Mouse (Mus musculus): ENCODE results near the gene D430042O09Rik. TPM values are rescaled to one million over a fixed set of nuclear protein-coding genes. Genes with fewer than 3 reads are reported as not detected.

Gene D430042O09Rik
- polyA plus RNA-seq, 1 experiment = 3.7 TPM

DNA sequence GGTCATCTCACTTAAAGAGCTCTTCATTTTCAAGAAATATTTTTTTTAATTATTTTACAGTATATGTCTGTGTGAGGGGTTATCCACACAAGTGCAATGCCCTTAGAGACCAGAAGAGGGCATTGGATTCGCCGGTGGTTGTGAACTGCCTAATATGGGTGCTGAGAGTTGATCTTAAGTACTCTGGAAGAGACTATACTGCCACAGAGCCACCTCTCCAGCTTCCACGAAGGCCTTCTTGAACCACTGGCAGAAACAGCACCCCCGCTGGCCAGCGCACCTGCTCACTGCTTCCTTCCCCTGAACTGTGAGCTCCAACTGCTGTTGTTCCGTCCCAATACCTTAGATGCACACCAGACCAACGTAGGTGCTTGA, 39.6 kb downstream of the D430042O09Rik start:
- TF ChIP-seq USF1 (IDR thresholded peaks at IDR 0.05; ENCODE audit: low read depth) = no peak
- no peak for TF ChIP-seq FOSL1 (IDR thresholded peaks at IDR 0.05; ENCODE audit: insufficient read depth, low read length, poor library complexity, severe bottlenecking)
- TF ChIP-seq CTCF (IDR thresholded peaks at IDR 0.05; ENCODE audit: control insufficient read depth, insufficient read depth, insufficient read length) = no peak
- no peaks in the 10 kb centered on the region for H3K79me2 ChIP-seq (ENCODE audit: control insufficient read depth, insufficient read depth)
- no peak overlapping the region for H3K4me3 ChIP-seq (ENCODE audit: insufficient read depth, poor library complexity, severe bottlenecking)
- H3K79me3 ChIP-seq (ENCODE audit: low read depth) = no peaks in the 10 kb centered on the region
- no peak overlapping the region for H3ac ChIP-seq (ENCODE audit: control insufficient read depth, insufficient read length, low read depth)
- no peaks in the 10 kb centered on the region for H3K36me3 ChIP-seq (ENCODE audit: control insufficient read depth, insufficient read depth)
- no peaks in the 10 kb centered on the region for H3K27me3 ChIP-seq (ENCODE audit: control insufficient read depth, insufficient read depth, insufficient read length)

DNA sequence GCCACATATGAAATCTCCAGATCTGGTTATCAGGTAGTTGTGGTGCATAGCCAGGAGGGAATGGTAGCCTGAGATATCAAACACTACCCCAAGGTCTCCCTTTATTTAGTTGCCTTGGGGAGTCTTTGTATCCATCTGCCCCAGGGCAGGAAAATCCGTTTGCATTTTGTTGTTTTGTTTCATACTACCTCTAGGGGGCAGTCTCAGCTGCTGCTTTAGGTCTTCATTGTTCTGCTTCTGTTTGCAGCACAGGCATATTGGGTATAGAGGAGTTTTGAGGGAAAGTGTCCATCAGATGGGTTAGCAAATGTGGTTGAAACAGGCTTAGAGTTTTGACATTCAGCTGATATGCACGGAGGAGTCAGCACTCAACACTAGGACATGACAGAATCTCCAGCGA, 40.5 kb downstream of the D430042O09Rik start:
- H3K79me3 ChIP-seq (ENCODE audit: low read depth) = no peaks in the 10 kb centered on the region
- no peaks in the 10 kb centered on the region for H3K36me3 ChIP-seq (ENCODE audit: control insufficient read depth, insufficient read depth)
- H3K79me2 ChIP-seq (ENCODE audit: control insufficient read depth, insufficient read depth) = no peaks in the 10 kb centered on the region
- TF ChIP-seq CEBPB (IDR thresholded peaks at IDR 0.05; ENCODE audit: low read depth) (no peak), FOSL1 (IDR thresholded peaks at IDR 0.05; ENCODE audit: insufficient read depth, low read length, poor library complexity, severe bottlenecking) (no peak), MYOG (IDR thresholded peaks at IDR 0.05; ENCODE audit: control insufficient read depth, extremely low read depth, insufficient read length) (no peak), CTCF (IDR thresholded peaks at IDR 0.05; ENCODE audit: control insufficient read depth, insufficient read depth, insufficient read length) (no peak), MYOD1 (IDR thresholded peaks at IDR 0.05; ENCODE audit: control insufficient read depth, insufficient read length, low read depth) (no peak), USF1 (IDR thresholded peaks at IDR 0.05; ENCODE audit: low read depth) (no peak), MAX (IDR thresholded peaks at IDR 0.05) (no peak)
- H3K4me3 ChIP-seq (ENCODE audit: insufficient read depth, poor library complexity, severe bottlenecking) = no peak overlapping the region
- no peaks in the 10 kb centered on the region for H3K27me3 ChIP-seq (ENCODE audit: control insufficient read depth, insufficient read depth, insufficient read length)
- no peak overlapping the region for H3ac ChIP-seq (ENCODE audit: control insufficient read depth, insufficient read length, low read depth)

DNA sequence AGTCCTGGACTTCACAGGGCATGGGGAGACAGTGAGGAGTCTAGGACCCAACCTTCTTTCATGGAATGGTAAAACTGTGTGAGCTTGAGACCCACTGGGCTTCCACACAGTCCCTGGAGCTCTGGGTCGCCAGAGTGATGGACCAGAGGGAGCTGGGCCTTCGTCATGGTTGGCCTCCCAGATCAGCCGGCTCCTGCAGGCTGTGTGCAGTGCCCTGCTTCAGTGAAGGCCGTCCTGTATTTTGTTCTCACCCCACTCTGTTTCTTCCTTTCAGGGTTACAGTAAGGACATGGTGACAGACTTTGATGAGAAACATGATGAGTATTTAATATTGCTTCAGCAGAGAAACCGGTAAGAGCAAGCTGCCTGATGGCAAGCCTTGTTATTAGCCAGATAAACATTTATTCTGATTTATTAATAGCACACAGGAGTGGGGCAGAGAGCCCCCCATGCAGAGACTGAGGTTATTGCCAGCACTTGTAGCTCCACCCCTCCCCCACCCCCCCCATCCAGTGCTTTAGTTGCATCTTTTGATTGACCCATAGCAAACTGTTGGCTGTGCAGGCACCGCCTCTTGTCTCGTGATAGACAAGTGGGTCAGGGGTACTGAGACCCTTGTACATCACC, 45.1 kb downstream of the D430042O09Rik start:
- H3K79me2 ChIP-seq (ENCODE audit: control insufficient read depth, insufficient read depth) = no peaks in the 10 kb centered on the region
- no peak overlapping the region for H3K4me3 ChIP-seq (ENCODE audit: insufficient read depth, poor library complexity, severe bottlenecking)
- no peak overlapping the region for H3ac ChIP-seq (ENCODE audit: control insufficient read depth, insufficient read length, low read depth)
- no peaks in the 10 kb centered on the region for H3K36me3 ChIP-seq (ENCODE audit: control insufficient read depth, insufficient read depth)
- TF ChIP-seq MYOD1 (IDR thresholded peaks at IDR 0.05; ENCODE audit: control insufficient read depth, insufficient read length, low read depth) (no peak), CTCF (IDR thresholded peaks at IDR 0.05; ENCODE audit: control insufficient read depth, insufficient read depth, insufficient read length) (no peak), CEBPB (IDR thresholded peaks at IDR 0.05; ENCODE audit: low read depth) (no peak), FOSL1 (IDR thresholded peaks at IDR 0.05; ENCODE audit: insufficient read depth, low read length, poor library complexity, severe bottlenecking) (no peak), MYOG (IDR thresholded peaks at IDR 0.05; ENCODE audit: control insufficient read depth, extremely low read depth, insufficient read length) (no peak), USF1 (IDR thresholded peaks at IDR 0.05; ENCODE audit: low read depth) (no peak)
- H3K79me3 ChIP-seq (ENCODE audit: low read depth) = no peaks in the 10 kb centered on the region
- H3K27me3 ChIP-seq (ENCODE audit: control insufficient read depth, insufficient read depth, insufficient read length) = no peaks in the 10 kb centered on the region

DNA sequence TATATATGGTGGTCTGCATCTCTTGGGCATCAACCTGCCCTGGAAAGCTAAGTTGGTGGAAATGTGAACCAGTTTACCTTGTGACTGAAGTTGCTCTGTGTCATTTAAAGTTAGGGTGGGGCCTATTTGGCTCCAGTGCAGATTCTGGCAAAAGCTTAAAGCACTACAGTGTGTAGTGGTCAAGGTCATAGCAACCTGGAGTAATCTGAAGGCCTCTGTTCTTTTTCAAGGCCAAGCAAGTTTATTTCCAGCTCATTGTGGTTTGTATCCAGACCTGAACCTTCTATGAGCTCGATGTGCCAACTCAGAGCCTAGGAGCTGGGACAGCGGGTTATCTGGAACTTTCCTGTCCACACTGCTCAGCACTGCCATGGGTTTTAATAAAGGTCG, 45.6 kb downstream of the D430042O09Rik start:
- H3K36me3 ChIP-seq (ENCODE audit: control insufficient read depth, insufficient read depth) = no peaks in the 10 kb centered on the region
- H3K79me3 ChIP-seq (ENCODE audit: low read depth) = no peaks in the 10 kb centered on the region
- H3K79me2 ChIP-seq (ENCODE audit: control insufficient read depth, insufficient read depth) = no peaks in the 10 kb centered on the region
- no peaks in the 10 kb centered on the region for H3K27me3 ChIP-seq (ENCODE audit: control insufficient read depth, insufficient read depth, insufficient read length)
- H3ac ChIP-seq (ENCODE audit: control insufficient read depth, insufficient read length, low read depth) = no peak overlapping the region
- H3K4me3 ChIP-seq (ENCODE audit: insufficient read depth, poor library complexity, severe bottlenecking) = no peak overlapping the region
- TF ChIP-seq USF1 (IDR thresholded peaks at IDR 0.05; ENCODE audit: low read depth) (no peak), MYOD1 (IDR thresholded peaks at IDR 0.05; ENCODE audit: control insufficient read depth, insufficient read length, low read depth) (no peak), MYOG (IDR thresholded peaks at IDR 0.05; ENCODE audit: control insufficient read depth, extremely low read depth, insufficient read length) (no peak), MAX (IDR thresholded peaks at IDR 0.05) (no peak), CTCF (IDR thresholded peaks at IDR 0.05; ENCODE audit: control insufficient read depth, insufficient read depth, insufficient read length) (no peak), FOSL1 (IDR thresholded peaks at IDR 0.05; ENCODE audit: insufficient read depth, low read length, poor library complexity, severe bottlenecking) (no peak), CEBPB (IDR thresholded peaks at IDR 0.05; ENCODE audit: low read depth) (no peak)

DNA sequence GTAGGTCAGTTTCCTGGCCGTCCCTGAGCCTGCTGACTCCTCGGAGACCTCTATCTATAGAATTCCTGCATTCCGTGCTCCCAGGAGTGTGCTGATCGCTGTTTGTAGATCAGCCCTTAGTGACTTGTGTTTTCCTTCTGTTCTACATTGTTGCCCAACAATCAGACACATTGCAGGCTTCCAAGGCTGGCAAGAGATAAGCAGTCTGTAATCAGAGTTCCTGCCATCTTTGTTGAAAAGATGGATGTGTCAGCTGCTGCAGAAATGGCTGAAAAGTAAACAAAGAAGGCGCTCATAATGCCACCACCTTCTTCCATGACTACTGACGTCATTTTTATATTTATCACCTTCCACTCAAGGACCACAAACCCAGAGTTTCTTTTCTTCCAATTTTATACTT, 49.1 kb downstream of the D430042O09Rik start:
- Histone ChIP-seq H3K4me3 (ENCODE audit: insufficient read depth, poor library complexity, severe bottlenecking) (no peak overlapping the region), H3K27me3 (ENCODE audit: control insufficient read depth, insufficient read depth, insufficient read length) (no peaks in the 10 kb centered on the region), H3ac (ENCODE audit: control insufficient read depth, insufficient read length, low read depth) (no peak overlapping the region), H3K36me3 (ENCODE audit: control insufficient read depth, insufficient read depth) (no peaks in the 10 kb centered on the region), H3K79me2 (ENCODE audit: control insufficient read depth, insufficient read depth) (no peaks in the 10 kb centered on the region), H3K79me3 (ENCODE audit: low read depth) (no peaks in the 10 kb centered on the region)
- TF ChIP-seq MYOD1 (IDR thresholded peaks at IDR 0.05; ENCODE audit: control insufficient read depth, insufficient read length, low read depth) (no peak), USF1 (IDR thresholded peaks at IDR 0.05; ENCODE audit: low read depth) (no peak), CTCF (IDR thresholded peaks at IDR 0.05; ENCODE audit: control insufficient read depth, insufficient read depth, insufficient read length) (no peak), CEBPB (IDR thresholded peaks at IDR 0.05; ENCODE audit: low read depth) (no peak), FOSL1 (IDR thresholded peaks at IDR 0.05; ENCODE audit: insufficient read depth, low read length, poor library complexity, severe bottlenecking) (no peak), MYOG (IDR thresholded peaks at IDR 0.05; ENCODE audit: control insufficient read depth, extremely low read depth, insufficient read length) (no peak), MAX (IDR thresholded peaks at IDR 0.05) (no peak)
